Mouse (Mus musculus): ENCODE data around the gene Olfr1173. TPM values are rescaled to one million over a fixed set of nuclear protein-coding genes. Genes with fewer than 3 reads are reported as not detected.

Gene Olfr1173
- not detected in 2 replicates for polyA plus RNA-seq (2015; fragmentation: Nextera tagmentation; extraction: Ambion mirVana)

- no peak within 1 kb of the TSS for H3K27ac ChIP-seq (ENCODE audit: low read depth, low read length)
- H3K4me3 ChIP-seq (ENCODE audit: low read length), result no peak within 1 kb of the TSS
- no peak within 1 kb of the TSS for H3K9ac ChIP-seq (ENCODE audit: low read depth, low read length)
- no peaks in the 10 kb centered on the region for H3K36me3 ChIP-seq (ENCODE audit: control insufficient read depth, insufficient read depth, low read length)
- no peaks in the 10 kb centered on the region for H3K9me3 ChIP-seq (ENCODE audit: control insufficient read depth, low read length)
- no peaks in the 10 kb centered on the region for H3K4me1 ChIP-seq (ENCODE audit: control insufficient read depth, insufficient read depth, low read depth, low read length)
- no peak for ATAC-seq
- no peaks in the 10 kb centered on the region for H3K27me3 ChIP-seq (replicated peaks; ENCODE audit: control insufficient read depth, insufficient read depth, low read length)
- H3K4me2 ChIP-seq (ENCODE audit: low read length), result no peak within 1 kb of the TSS
Measured at GRCm38 (mm10) chr2:88279775-88280174, at the start of gene Olfr1173. Gene Olfr1173 (minus strand): TSS chr2:88279875.

GRCm38 (mm10) chr2:88327115-88327514 is 47.4 kb upstream of the Olfr1173 start, which contains the start of gene Olfr1175-ps:
Gene Olfr1175-ps (minus strand): TSS chr2:88327215.
- Histone ChIP-seq H3K9me3 (ENCODE audit: control insufficient read depth, low read length) (no peaks in the 10 kb centered on the region), H3K4me2 (ENCODE audit: low read length) (no peak within 1 kb of the TSS), H3K4me1 (ENCODE audit: control insufficient read depth, insufficient read depth, low read depth, low read length) (no peaks in the 10 kb centered on the region), H3K27ac (ENCODE audit: low read depth, low read length) (no peak within 1 kb of the TSS), H3K36me3 (ENCODE audit: control insufficient read depth, insufficient read depth, low read length) (no peaks in the 10 kb centered on the region), H3K27me3 (replicated peaks; ENCODE audit: control insufficient read depth, insufficient read depth, low read length) (no peaks in the 10 kb centered on the region), H3K9ac (ENCODE audit: low read depth, low read length) (no peak within 1 kb of the TSS), H3K4me3 (ENCODE audit: low read length) (no peak within 1 kb of the TSS)
- no peak for ATAC-seq
- 88% methylated on average over 2 of the region's 2 CpGs for WGBS

- no peaks in the 10 kb centered on the region for H3K27me3 ChIP-seq (replicated peaks; ENCODE audit: control insufficient read depth, insufficient read depth, low read length)
- no peak for ATAC-seq
- no peaks in the 10 kb centered on the region for H3K4me1 ChIP-seq (ENCODE audit: control insufficient read depth, insufficient read depth, low read depth, low read length)
- 91% methylated on average over 4 of the region's 4 CpGs for WGBS
- no peaks in the 10 kb centered on the region for H3K9me3 ChIP-seq (ENCODE audit: control insufficient read depth, low read length)
- H3K36me3 ChIP-seq (ENCODE audit: control insufficient read depth, insufficient read depth, low read length), result no peaks in the 10 kb centered on the region
- H3K4me2 ChIP-seq (ENCODE audit: low read length), result no peak within 1 kb of the TSS
- H3K4me3 ChIP-seq (ENCODE audit: low read length), result no peak within 1 kb of the TSS
- no peak within 1 kb of the TSS for H3K27ac ChIP-seq (ENCODE audit: low read depth, low read length)
- H3K9ac ChIP-seq (ENCODE audit: low read depth, low read length), result no peak within 1 kb of the TSS
Measured at GRCm38 (mm10) chr2:88315035-88315434, 35.4 kb upstream of the Olfr1173 start, which contains the start of gene Olfr1174-ps. Gene Olfr1174-ps (minus strand): TSS chr2:88315135.

- no peaks in the 10 kb centered on the region for H3K27me3 ChIP-seq (replicated peaks; ENCODE audit: control insufficient read depth, insufficient read depth, low read length)
- no peaks in the 10 kb centered on the region for H3K36me3 ChIP-seq (ENCODE audit: control insufficient read depth, insufficient read depth, low read length)
- H3K9ac ChIP-seq (ENCODE audit: low read depth, low read length), result no peak within 1 kb of the TSS
- no peaks in the 10 kb centered on the region for H3K4me1 ChIP-seq (ENCODE audit: control insufficient read depth, insufficient read depth, low read depth, low read length)
- no peak within 1 kb of the TSS for H3K4me3 ChIP-seq (ENCODE audit: low read length)
- no peak for ATAC-seq
- no peak within 1 kb of the TSS for H3K4me2 ChIP-seq (ENCODE audit: low read length)
- 74% methylated on average over 1 of the region's 1 CpGs for WGBS
- H3K9me3 ChIP-seq (ENCODE audit: control insufficient read depth, low read length), result no peaks in the 10 kb centered on the region
- H3K27ac ChIP-seq (ENCODE audit: low read depth, low read length), result no peak within 1 kb of the TSS
Measured at GRCm38 (mm10) chr2:88228234-88228633, 51.4 kb downstream of the Olfr1173 start, which contains the start of gene Olfr1170. Gene Olfr1170 (minus strand): TSS chr2:88228334.

Other genes starting within 250 kb of the Olfr1173 start
- not detected in 2 replicates for gene Olfr73, start 242.2 kb downstream of the Olfr1173 start, polyA plus RNA-seq (2015; fragmentation: Nextera tagmentation; extraction: Ambion mirVana)
- gene Olfr1162, start 228.7 kb downstream of the Olfr1173 start, polyA plus RNA-seq (2015; fragmentation: Nextera tagmentation; extraction: Ambion mirVana), result not detected in 2 replicates
- not detected in 2 replicates for gene Olfr1163, start 208.0 kb downstream of the Olfr1173 start, polyA plus RNA-seq (2015; fragmentation: Nextera tagmentation; extraction: Ambion mirVana)
- gene Olfr1164, start 185.9 kb downstream of the Olfr1173 start, polyA plus RNA-seq (2015; fragmentation: Nextera tagmentation; extraction: Ambion mirVana), result not detected in 2 replicates
- gene Olfr1166, start 151.6 kb downstream of the Olfr1173 start, polyA plus RNA-seq (2015; fragmentation: Nextera tagmentation; extraction: Ambion mirVana), result not detected in 2 replicates
- not detected in 2 replicates for gene Olfr1167, start 124.7 kb downstream of the Olfr1173 start, polyA plus RNA-seq (2015; fragmentation: Nextera tagmentation; extraction: Ambion mirVana)
- not detected in 2 replicates for gene Olfr1168, start 98.0 kb downstream of the Olfr1173 start, polyA plus RNA-seq (2015; fragmentation: Nextera tagmentation; extraction: Ambion mirVana)
- gene Olfr1170, start 51.5 kb downstream of the Olfr1173 start, polyA plus RNA-seq (2015; fragmentation: Nextera tagmentation; extraction: Ambion mirVana), result not detected in 2 replicates
- not detected in 2 replicates for gene Olfr1174-ps, start 35.3 kb upstream of the Olfr1173 start, polyA plus RNA-seq (2015; fragmentation: Nextera tagmentation; extraction: Ambion mirVana)
- not detected in 2 replicates for gene Olfr1175-ps, start 47.3 kb upstream of the Olfr1173 start, polyA plus RNA-seq (2015; fragmentation: Nextera tagmentation; extraction: Ambion mirVana)
- not detected in 2 replicates for gene Olfr1176, start 56.8 kb upstream of the Olfr1173 start, polyA plus RNA-seq (2015; fragmentation: Nextera tagmentation; extraction: Ambion mirVana)
- gene Olfr1177-ps, start 66.6 kb upstream of the Olfr1173 start, polyA plus RNA-seq (2015; fragmentation: Nextera tagmentation; extraction: Ambion mirVana), result not detected in 2 replicates
- gene Olfr1178, start 107.2 kb upstream of the Olfr1173 start, polyA plus RNA-seq (2015; fragmentation: Nextera tagmentation; extraction: Ambion mirVana), result not detected in 2 replicates
- gene Olfr1179, start 126.6 kb upstream of the Olfr1173 start, polyA plus RNA-seq (2015; fragmentation: Nextera tagmentation; extraction: Ambion mirVana), result not detected in 2 replicates
- not detected in 2 replicates for gene Olfr1180, start 139.3 kb upstream of the Olfr1173 start, polyA plus RNA-seq (2015; fragmentation: Nextera tagmentation; extraction: Ambion mirVana)
- gene Olfr1181, start 146.3 kb upstream of the Olfr1173 start, polyA plus RNA-seq (2015; fragmentation: Nextera tagmentation; extraction: Ambion mirVana), result not detected in 2 replicates
- not detected in 2 replicates for gene Gm13757, start 169.3 kb upstream of the Olfr1173 start, polyA plus RNA-seq (2015; fragmentation: Nextera tagmentation; extraction: Ambion mirVana)
- not detected in 2 replicates for gene Olfr1183, start 175.0 kb upstream of the Olfr1173 start, polyA plus RNA-seq (2015; fragmentation: Nextera tagmentation; extraction: Ambion mirVana)
- gene Olfr1184, start 203.7 kb upstream of the Olfr1173 start, polyA plus RNA-seq (2015; fragmentation: Nextera tagmentation; extraction: Ambion mirVana), result not detected in 2 replicates
- gene Olfr1185-ps1, start 213.4 kb upstream of the Olfr1173 start, polyA plus RNA-seq (2015; fragmentation: Nextera tagmentation; extraction: Ambion mirVana), result not detected in 2 replicates
- not detected in 2 replicates for gene Olfr1186, start 238.7 kb upstream of the Olfr1173 start, polyA plus RNA-seq (2015; fragmentation: Nextera tagmentation; extraction: Ambion mirVana)

Data from hindbrain, embryonic 16.5 days (tissue).